Mouse (Mus musculus) frontal cortex, postnatal 25 days (tissue): ENCODE results near the gene Lrrc61.
"Not testable (repeated sequence)": the region's sequence is repeated elsewhere in the genome, so short reads cannot be mapped to it uniquely, and the experiment has no call there.

Experiments
- DNase-seq, 2 experiments: peaks; one replicate each; pipeline ENCODE4 v3.0.0; 2022; ENCODE audit warnings: low spot score in 2 of 2

Lrrc61 gene

DNA sequence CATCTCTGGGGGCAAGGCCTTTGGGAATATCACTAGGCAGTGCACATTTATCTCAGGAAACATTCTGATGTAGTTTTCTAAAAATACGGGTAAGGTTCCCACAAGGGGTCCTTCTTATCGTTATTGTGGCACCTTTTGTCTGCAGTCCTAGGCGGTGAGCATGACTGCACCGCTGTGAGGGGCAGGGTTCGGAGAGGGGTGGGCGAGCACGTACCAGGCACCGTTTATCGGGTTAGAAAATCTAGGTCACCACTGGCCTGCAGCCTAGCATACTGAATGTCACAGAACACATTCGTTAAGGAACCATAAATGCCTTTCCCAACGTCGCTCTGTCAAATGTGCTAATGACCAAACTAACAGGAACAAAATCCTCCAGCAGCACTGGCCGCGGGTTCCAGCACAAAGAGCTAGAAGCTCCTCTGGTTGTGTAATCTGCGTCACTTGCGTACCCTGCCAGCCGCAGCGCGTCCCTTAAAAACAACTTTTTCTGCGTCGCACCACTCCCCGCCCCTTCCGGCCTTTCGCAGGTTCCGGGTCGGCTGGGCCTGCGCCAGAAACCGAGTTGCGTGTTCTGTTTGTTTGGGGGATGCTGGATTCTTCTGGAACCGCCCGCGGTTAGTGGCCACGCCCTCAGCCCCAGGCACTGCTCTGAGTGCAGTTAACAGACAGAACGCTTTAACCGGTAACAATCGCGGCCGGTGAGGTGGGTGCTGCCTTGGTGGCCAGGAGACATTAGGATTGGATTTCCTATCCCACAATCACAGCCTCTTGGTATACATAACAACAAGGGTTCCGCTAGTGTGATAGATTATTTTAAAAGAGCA, at the start of gene Lrrc61:
Gene Lrrc61 (plus strand): TSS at position 517 of the 824 bp plus-strand sequence.
- DNase-seq = peak; percentile 94 to 97

DNA sequence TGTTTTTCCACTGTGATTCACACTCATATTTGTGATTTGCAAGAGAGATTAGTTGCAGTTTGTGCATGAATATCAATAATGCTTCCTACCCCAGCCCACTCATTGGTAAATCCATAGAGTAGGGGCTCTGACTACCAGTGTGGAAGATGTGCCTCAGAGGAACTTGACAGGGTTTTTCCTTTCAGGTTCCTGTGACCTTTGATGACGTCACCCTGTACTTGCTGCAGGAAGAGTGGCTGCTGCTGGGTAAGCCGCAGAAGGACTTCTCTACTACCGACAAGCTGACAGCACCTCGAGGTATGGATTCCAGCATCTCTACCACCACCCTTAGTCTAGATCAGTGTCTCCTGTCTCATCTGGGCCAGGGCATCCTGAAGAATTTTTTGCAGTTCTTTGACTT, 46.5 kb upstream of the Lrrc61 start:
- DNase-seq = no peak

DNA sequence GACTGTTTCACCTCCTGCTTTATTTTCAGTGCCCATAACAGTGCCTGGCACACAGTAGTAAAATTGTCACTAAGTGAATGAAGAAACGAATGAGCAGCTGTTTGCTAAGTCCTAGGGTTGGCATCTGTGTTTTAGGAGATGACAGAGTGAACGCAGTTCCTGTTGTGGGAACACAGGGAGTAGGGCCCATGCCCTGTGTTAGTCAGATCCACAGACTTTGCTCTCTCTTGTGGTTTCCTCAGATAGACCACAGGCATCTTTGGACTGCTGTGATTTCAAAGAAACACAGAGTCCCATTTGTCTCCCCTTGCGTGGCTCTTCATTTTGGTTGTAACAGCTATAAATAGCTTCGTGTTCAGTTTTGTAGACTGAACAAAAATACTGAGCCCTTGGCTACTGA, 44.2 kb upstream of the Lrrc61 start:
- DNase-seq = no peak

DNA sequence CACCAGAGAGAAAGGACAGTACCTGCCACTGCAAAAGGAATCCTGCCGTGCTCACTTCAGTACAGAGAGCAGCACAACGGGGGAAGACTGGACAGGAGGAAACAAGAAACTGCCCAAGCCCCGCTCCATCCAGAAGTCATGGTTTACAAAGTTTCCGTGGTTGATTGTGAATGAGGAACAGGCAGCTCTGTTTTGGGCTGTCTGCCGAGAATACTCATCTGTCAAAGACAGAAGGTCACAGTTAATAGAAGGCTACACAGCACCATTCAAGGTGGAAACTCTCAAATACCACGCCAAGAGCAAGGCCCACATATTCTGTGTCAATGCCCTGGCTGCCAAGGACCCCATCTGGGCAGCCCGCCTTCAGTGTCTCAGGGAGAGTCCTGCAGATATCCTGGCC, 42.7 kb upstream of the Lrrc61 start:
- DNase-seq = no peak

DNA sequence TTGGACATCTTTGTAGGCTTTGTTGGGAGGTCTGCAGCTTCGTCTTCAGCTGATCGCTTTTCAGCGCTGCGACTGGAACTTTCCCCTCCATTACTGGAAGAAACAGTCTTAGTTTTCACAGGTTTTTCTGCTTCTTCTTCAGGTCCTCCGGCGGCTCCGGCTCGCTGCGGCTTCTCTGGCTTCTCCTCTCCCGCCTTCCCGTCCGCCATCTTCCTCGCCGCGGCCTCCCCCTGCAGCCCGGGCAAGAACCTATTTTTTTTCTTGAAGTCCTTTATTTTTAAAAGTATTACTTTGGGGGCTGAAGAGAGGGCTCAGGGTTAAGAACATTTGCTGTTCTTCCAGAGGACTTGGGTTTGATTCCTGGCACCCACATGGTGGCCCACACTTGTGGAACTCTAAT, 29.7 kb upstream of the Lrrc61 start:
- DNase-seq = not testable (repeated sequence)

DNA sequence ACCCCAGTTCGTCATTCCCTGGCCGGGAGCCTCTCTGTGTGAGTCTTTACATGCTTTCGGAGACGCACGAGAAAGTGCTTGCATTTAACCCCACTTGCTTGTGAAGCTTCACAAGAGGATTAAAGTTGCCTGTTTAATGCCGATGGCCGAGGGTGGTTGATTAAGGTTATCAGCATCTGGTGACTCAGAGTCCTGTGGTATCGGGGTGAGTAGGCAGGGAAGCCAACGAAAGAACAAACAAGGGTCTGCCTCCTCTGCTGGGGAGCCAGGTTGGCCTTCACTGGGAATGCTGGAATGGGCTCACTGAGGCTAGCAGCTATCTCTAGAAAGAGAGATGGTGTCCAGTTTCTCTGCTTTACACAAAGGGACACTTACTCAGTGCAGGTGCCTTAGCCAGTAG, 26.7 kb upstream of the Lrrc61 start:
- DNase-seq = no peak

DNA sequence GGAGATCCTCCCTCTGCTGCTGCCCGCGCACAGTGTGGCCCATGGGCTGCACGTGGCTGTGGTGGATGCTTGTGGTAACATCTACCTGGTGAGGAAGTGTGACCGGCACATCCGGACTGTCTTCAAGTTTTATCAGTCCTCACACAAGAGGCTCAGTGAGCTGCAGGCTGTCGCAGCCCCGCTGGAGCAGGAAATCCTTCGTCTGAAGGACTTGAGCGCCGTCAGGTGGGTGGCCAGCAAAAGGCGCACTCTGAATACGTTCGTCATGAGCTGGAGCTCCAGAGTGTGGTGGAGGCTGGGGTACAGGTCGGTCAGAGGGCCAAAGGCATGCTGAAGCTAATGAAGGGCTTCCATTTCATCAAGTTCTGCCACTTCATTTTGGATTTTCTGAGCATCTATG, 25.3 kb upstream of the Lrrc61 start:
- DNase-seq = no peak

DNA sequence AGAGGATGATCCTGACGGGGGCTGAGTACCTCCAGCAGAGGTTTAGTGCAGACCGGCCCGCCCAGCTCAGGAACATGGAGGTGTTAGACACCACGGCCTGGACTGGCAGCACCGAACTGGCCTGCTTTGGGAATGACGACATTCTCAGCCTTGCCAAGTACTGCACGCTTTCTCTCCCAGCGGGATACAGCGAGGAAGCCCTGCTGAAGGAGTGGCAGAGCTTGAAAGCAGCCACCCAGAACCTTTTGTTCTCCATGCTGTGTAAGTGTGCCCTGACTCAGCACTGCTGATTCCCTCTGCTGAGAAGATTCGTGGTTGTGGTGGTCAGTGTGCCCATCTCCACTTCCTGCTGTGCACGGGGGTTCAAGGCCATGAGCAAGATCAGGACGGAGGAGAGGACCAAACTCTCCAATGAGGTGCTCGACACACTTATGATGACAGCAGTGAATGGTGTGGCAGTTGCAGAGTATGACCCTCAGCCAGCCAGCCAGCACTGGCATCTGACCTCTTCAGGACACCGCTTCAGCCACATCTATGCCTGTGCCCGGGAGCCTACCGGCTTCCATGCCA, 24.6 kb upstream of the Lrrc61 start:
- no peak for DNase-seq

DNA sequence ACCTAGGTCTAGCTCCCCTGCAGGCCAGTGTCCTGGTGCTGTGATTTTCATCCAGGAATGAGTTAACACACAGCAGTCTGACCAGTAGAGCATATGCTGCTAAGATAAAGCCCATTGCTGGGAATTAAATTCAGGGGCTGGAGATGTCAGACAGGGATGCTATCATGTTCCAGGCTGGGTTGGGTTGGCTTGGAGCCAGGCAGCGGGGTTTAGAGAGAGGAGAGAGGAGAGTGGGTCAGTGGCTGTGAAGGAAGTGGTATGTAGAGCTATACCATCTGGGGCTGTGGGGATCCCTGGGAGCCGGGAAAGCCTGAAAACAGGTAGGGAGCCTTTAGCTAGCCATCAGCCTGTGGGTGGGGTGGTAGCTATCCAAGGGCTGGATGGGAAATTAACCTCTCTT, 23.7 kb upstream of the Lrrc61 start:
- DNase-seq = no peak

DNA sequence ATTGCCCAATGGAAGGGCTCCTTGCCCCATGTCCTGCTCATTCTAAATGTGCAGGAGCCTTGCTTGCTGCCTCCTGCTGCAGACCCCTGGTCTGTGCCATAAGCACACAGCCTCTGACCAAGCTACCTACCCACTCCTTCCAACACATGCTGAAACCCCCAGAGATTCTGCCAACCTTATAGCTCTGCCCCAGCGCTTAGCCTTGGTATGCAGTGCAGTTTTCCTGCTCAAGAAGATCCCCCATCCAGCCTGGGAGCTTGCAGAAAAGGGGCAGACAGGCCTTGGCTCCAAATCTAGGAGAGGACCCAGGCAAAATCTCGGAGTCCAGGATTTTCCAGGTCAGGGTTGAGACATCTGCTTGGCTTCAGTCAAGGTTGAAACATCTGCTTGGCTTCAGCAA, 21.1 kb upstream of the Lrrc61 start:
- DNase-seq = no peak

DNA sequence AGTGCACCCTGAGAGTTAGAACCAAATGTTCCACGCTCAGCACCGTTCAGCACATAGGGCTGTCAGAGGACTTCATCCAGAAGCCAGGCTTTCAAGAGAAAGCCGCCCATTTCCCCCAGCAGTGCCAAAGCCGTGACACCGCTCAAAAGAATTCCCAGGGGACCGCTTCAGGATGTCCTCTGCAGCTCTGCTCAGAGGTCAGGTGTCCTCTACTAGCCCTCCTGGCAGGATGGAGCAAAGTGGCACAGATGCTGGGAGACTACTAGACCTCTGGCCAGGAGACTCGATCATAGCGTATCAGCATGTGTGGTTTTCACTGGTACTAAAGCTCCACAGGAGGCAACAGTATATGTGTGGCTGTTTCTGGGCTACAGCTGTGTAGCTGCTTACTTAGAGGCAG, 19.7 kb upstream of the Lrrc61 start:
- no peak for DNase-seq

DNA sequence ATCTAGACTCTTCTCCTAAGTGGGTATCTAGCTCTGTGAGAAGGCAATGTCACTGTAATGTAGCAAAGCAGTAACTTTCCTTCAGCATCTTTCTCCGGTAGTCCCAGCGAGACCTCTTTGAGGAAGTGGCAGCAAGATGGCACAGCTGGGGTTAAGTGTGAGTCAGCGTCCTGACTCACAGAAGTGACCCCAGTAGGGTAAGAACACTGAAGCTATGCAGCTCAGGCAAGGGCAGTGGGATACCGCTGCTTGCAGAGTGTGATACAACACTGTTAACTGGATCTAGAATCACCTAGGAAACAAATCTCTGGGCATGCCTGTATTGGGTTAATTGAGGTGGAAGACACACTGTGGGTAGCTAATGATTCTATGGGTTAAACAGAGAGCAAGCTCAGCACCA, 18.5 kb upstream of the Lrrc61 start:
- DNase-seq = no peak

DNA sequence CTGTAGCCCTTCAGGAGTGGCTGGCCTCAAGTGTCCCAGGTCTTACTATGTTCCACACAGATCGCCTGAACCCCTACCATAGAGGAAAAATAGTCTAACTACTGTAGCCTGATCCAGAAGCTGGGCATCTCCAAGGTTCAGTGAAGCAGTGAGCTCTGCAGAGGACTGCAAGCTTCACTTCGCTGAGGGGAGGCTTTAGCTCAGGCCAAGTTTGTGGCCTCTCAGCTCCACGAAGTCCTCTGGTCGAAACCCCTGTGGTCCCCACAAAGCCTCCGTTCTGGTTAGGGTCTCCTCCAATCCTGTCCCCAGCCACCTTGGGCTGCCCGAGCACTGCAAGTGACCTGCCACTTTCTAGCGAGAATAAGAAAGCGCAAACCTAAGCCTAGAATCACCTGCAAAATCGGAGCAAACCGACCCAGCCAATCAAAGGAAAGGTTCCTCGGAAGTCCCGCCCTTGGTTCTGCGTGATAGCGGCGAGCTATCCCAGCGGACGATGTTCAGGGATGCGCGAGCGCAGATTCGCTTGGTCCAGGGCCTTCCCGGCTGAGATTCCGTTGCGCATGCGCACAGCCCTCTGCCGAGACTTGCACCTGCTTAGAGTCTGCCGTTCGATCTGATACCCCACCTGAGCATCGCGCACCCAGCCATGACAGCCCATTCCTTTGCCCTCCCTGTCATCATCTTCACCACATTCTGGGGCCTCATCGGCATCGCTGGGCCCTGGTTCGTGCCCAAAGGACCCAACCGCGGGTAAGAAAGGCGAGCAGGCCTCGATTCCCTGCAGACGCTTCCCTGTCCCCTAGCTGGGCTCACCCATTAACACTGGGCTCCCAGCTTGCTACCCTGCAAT, 17.3 kb upstream of the Lrrc61 start, which contains the start of gene Atp6v0e2:
Gene Atp6v0e2 (plus strand): TSS at position 511 of the 850 bp plus-strand sequence.
- peak; percentile 79 to 88 for DNase-seq

DNA sequence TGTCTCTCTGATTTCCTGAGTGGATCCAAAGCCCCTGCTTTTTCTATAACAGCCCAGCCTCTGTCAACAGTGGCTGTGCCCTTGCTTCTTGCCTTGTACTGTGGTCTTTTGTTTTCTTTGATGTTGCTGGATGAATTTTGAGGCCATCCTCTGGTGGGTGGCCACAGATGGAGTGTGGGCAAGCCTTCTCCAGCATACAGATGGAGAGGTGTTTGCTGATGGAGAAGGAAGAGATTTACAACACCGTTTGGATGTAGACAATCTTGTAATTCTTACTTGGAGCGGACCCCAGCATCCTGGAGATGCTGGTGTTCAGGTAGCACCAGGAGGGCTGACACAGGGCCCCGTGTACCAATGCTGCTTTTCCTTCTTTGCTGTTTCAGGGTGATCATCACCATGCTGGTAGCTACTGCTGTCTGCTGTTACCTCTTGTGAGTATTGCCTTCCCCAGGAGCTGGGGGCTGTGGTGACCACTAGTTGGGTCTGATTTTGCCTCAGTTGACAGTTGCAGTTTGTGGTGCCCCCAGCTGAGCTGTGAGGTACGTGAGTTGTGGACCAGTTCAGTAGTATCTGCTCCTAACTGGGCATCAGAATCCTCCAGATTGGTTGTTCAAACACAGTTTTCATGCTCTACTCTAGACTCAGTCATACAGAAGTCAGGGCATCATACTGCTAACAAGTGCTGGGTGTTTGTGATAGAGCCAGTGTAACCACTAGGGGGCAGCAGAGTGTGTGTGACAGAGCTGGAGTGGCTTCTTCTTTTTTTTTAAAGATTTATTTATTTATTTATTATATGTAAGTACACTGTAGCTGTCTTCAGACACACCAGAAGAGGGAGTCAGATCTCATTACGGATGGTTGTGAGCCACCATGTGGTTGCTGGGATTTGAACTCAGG, 15.5 kb upstream of the Lrrc61 start:
- peak; percentile 52 to 75 for DNase-seq

DNA sequence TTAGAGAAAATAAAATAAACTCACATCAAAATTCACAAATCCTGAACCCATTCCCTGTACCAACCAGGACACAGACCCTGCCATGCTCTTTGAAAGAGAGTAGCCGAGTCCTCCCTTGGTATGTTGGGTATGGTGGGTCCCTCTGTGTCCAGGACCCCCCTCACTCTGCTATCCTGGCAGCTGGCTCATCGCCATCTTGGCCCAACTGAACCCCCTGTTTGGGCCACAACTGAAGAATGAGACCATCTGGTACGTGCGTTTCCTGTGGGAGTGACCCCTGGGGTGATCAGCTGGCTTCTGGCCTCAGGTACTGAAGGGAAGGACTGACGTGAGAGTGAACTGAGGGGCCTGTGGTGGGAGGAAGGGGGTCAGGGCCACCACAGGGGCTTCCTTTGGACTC, 14.7 kb upstream of the Lrrc61 start:
- DNase-seq = no peak

DNA sequence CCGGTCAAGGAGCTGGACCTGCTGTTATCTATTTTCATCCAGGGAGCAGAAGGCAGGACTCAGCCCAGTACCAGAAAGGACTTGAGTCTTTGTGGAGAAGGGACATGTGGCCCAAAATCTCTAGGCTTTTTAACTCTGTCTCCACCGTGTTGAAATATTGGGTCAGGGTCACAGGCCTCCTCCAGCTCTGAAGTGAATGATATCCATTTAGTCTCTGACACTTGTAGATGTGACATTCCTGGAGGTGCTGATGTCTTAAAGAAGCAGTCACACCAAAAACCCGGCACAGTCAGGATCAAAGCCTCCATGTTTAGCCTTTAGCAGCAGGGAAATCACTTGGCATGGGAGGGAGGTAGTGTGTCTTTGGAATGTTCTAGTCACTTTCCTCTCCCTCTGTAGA, 13.9 kb upstream of the Lrrc61 start:
- no peak for DNase-seq

DNA sequence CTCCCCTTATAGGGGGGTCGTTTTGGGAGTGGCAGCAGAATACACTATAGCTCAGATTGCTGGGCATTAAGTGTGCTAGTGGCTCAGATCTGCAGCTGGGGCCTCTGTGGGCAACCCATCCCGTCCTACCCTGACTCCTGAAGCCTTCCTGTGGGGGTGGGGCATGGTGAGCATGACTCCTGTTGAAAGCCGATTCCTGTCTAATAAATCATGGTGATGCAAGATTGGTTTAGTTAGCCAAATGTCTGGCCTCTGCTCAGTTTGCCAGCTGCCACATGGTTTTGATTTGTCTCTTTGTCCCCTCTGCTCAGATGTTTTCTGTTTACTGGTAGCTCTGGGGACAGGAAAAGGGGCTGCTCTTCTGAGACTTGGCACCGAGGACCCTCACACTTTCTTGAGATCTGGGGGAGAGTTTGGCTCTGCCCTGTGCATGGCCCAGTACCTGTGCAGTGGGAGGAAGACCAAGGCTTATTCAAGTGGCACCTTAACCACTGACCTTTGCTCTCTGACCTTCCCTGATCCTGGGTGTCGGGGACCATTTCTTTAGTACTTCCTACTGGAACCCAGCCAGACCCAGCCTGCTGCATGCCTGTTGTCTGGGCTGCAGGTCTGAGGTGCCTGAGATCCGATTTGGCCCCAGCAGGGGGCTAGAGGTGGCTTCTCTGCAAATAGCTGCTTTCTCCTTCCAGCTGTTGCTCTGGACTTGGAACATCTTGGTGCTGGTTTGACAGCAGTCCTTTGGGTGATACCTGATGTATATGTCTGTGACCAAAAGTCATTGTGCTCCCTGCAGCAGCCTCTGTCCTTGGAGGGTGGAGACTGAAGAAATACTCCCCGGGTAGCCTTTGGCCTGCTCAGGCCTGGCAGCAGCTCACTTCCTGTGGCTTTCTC, 12.8 kb upstream of the Lrrc61 start:
- DNase-seq = no peak

DNA sequence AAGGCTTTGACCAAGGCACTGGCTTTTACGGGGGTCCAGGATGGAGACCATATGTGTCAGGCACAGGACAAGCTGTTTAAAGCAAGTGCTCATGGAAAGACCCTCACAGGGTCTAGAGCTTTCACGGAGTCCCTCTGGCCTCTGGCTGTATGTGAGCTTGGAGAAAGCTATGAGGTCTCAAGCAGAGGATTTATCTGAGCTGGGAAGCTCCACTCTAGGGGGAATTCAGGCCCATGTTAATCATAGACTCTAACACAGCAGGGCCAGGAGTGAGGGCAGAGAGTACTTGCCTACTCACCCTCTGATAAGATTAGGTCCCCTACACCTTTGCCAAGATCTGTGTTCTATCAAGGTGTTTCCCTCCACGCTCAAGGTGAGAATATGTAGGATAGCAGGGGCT, 12.0 kb upstream of the Lrrc61 start:
- DNase-seq = no peak

DNA sequence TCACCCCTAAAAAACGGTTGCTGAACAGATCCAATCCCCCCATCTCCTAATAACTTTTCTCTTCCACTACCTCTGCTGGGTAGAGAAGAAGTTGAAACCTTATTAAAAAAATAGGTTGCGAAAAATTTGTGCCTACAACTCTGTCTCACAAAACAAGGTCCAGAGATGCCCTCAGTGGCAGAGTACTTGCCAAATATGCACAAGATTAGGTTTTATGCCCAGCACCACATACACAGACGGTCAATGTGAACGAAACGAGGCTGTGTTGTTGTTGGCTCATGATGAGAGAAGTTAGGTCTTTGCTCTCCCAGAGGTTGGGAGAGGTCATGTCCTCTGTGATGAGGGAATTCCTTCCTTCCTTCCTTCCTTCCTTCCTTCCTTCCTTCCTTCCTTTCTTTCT, 9.3 kb upstream of the Lrrc61 start:
- DNase-seq = no peak

DNA sequence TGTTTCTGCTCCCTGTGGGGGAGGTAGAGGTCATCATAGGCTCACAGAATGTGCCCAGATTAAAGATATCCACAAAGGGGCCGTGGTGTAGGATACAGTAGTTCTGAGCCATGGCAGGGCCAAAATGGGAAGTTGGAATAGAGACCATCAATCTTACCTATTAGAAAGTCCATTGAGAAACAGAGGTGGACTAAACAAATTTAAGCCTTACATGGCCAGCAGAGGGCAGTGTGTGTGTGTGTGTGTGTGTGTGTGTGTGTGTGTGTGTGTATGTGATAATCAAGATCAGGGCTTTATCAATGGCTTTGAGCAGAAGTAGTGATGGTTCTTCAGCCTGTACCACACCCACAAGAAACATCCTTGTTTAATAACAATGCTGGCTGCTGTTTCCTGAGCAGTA, 8.3 kb upstream of the Lrrc61 start:
- no peak for DNase-seq

DNA sequence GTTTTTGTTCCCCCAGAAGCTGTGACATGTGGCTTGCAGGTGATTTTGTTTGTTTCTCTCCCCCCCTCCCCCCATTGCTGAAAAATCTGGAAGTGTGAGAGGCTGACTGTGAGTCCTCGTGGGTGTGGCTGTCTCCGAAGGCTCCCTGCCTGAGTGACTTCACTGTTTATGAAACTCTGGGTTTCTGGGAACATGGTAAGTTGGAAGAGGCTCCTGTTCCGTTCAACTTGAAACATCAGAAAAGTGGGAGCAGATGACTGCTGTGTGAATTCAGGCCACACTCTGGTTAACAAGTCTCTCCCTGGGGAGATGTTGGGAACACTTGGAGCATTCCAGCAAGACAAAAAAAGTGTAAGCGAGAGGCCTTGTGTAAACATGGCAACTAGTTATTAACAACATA, 7.7 kb upstream of the Lrrc61 start:
- DNase-seq = no peak
